Mouse (Mus musculus): Measurements from ENCODE around the gene Fshr.
"Not testable (repeated sequence)": the region's sequence is repeated elsewhere in the genome, so short reads cannot be mapped to it uniquely, and the experiment has no call there.

Fshr gene

DNA sequence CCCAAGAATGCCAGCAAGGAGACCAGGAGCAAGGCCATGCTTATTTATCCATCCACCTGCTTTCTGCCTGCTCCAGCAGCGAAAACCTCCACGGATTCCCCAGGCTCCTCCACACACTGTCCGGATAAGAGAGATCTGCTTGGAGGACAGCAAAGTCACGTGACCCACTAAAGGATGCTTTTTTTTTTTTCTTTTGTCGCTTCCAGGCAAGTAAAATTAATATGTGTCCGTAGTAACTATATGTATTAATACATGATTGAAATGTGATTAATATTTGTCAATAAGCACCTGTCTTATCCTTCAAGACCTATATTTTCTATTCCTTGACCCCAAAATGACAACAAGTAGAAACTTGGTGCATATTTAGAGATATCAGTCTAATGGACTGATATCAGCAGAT lies at the start of gene Fshr:
Fshr (minus strand) TSS at position 101 of the 400 bp plus-strand sequence.
- no peak for DNase-seq

DNA sequence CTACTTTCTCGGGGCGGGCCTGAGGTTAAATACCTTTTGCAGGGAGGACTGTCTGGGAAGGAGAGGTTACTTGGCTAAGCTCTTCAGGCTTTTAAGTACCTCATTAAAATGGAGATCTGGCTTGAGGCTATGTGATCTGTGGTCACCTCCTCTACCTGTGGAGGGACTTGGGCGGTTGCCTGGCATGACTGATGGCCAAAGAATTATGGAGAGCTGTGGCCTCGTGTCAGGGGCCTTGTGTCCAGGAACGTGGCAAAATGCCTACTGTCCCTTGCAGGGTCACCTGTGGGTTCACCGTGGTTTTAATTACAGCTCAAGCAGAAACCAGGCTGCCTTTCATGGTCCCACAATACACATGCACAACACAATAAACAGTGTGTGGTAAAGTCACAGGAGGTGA lies 1.7 kb upstream of the Fshr start:
- no peak for DNase-seq

DNA sequence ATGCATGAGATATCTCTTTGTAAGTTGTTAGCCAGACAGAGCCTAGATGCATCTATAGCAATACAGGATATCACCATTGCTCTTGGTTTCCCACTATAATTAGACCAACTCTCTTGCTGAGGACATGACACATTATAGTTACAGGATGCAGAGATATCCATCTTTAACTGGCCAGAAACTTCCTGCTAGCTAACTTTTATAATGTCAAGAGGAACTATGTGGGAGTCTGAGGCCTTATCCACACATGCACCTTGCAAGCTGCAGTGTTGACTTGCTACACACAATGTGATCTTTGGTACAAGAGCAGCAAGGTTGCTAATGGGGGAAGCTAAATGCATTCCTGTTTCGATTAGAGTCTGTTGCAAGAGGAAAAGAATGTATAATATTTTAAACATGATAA lies 26.9 kb downstream of the Fshr start:
- no peak for DNase-seq

DNA sequence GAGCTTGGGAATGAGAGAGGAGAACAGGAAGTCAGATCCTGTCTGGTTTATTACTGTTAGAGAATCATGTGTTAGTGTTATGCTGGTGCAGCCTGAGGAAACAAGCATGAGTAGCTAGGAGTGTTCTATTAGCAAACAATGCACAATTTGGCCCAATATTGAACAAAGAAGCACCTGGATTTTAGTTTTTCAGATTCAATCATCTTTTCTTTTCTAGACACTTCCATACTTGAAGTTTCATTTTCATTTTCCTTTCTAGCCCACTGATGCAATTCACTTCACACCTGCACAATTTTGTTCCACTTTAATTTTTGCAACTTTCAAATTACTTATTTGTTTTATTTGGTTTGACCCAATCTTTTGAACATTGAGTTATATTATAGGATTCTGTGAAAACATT lies 35.7 kb downstream of the Fshr start:
- no peak for DNase-seq

DNA sequence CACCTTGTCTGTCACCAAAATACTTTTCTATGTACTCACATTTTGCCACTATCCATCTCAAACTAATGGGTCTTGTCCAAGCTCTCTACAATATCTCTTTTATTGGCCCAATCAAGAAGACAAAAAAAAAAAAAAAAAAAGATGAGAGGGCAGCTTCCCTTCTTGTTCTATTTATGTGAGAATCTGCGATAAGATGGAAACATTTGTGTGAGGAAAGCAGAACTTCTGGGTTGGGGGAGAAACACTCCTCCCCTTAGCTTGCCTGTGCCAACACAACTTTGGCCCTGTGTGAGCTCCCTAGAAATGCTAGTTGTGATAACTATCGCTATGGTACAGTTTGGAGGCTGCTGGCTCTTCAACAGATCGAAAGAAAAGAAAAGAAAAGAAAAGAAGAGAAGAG lies 38.0 kb downstream of the Fshr start:
- DNase-seq, result no peak

DNA sequence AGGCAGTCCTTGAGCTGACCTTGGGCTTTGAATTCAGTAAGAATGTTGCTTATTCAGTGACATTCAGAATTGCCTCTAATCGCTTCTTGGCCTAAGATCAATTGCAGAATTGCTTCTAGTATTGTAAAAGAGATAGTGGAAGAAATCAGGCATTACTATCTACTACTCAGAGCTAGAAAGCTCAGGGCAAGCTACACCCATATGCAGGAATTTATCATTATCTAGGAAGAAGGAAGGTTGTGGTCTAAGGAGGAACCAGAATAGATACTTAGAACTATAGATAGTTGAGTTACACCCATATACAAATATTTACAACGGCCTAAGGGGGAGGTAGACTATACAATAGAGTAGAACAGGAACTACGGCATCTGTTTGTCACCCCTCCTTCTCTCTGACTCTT lies 41.1 kb downstream of the Fshr start:
- DNase-seq, result not testable (repeated sequence)

DNA sequence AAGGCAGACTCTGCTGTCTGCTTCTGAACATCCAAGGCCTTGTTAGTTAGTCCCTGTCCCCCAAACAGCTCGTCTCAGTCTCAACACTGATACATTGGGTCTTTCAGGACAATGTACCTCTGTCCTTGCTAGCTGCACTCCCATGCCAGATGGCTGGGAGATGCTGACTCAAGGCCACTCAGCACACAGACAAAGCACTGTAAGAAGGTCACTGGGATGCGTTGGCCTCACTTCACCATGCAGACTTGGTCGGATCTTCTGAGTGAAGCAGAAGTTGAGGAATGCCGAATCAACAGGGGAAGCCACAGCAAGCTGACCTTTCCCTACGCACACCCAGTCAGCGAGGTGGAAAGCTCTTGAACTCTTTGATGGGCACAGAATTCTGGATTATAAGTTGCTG lies 55.7 kb downstream of the Fshr start:
- DNase-seq, result no peak

DNA sequence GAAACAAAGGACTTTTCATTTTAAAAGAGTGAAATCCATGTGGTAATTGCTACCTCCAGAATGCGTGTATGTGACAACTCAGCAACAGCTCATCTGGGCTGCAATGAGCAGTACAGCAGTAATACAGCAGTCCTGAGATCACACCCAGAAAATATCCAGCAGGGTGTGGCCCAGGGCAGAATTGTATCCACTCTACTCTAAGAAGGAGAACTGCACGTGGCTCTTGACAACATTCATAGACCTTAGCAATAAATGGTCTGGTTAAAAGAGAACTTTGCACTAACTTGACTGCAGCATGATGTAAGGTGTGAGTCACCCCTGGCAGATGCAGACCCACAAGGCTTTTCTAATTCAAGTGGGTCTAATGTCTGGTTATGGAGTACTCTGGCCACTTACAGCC lies 80.5 kb downstream of the Fshr start:
- no peak for DNase-seq

DNA sequence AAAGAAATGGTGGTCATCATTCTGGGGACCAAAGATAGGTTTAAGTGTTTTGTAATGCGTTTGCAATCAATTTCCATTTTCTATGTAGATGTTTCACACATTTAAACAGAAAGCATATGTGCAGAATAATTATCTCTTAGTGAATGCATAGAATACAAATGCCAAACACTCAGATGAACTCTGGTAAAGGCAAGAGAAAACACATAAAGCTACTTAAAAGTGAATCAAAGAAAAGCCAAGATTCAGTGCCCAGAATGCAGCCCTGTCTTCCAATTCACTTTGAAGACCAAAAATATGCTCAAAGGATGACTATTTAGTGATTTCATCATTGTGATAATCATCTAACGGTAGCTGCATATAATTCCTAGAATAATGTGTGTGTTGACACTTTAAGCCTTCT lies 81.2 kb downstream of the Fshr start:
- DNase-seq, result no peak

DNA sequence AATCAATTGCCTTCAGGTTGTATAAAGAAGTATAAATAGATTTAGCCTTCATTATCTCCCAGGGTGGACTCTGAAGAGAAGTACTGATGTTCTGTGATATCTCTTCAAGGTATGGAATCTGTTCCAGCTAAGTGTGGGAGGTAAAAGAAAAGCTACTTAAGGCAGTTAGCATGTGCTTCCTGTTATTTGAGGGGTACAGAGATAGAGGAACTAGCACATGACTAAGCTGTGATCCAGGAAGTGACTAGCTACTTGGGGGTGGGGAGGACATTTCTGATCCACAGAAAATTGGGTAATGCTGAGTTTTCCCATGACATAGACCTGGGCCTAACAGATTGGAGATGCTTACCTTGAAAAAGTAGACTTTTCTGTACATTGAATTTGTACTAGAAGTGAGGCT lies 86.5 kb downstream of the Fshr start:
- DNase-seq, result no peak

DNA sequence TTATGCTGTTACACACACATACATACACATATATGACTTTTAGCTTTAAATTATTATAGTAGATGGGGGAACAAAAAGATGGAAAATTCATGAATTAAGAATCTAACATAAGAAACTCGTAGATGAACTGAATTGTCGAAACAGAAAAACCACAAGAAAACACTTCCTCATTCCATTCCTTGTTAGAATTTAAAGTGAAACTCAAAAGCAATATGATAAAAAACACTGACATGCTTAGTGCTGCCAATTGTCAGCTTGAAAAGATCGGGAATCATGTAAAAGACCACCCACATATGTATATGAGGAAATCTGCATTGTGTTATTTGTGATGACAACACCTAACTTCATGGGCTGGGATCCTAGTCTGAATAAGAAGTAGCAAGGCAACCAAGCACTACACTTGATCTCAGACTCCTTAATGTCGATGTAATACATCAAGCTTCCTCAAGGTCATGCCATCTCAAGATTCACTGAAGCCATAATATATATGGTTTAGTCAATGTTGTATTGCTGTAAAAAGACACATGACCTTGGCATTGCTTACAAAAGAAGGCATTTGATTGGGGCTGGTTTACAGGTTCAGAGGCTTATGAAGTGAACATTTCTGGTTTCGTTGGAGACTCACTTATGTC lies 99.6 kb downstream of the Fshr start:
- DNase-seq, result no peak

DNA sequence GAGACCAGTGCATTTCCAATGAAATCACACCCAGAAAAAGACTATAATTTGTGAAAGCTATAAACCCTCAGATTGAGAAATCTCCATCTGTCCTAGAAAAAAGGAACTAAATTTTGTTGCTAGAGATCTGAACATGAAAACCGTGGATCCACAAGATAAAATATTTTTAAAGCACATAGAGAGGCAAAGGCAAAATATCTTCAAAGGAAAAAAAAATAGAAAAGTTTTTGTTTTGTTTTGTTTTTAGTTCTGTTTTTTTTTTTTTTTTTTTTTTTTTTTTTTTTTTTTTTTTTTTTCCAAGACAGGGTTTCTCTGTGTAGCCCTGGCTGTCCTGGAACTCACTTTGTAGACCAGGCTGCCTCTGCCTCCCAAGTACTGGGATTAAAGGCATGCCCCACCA lies 100.7 kb downstream of the Fshr start:
- DNase-seq, result not testable (repeated sequence)

DNA sequence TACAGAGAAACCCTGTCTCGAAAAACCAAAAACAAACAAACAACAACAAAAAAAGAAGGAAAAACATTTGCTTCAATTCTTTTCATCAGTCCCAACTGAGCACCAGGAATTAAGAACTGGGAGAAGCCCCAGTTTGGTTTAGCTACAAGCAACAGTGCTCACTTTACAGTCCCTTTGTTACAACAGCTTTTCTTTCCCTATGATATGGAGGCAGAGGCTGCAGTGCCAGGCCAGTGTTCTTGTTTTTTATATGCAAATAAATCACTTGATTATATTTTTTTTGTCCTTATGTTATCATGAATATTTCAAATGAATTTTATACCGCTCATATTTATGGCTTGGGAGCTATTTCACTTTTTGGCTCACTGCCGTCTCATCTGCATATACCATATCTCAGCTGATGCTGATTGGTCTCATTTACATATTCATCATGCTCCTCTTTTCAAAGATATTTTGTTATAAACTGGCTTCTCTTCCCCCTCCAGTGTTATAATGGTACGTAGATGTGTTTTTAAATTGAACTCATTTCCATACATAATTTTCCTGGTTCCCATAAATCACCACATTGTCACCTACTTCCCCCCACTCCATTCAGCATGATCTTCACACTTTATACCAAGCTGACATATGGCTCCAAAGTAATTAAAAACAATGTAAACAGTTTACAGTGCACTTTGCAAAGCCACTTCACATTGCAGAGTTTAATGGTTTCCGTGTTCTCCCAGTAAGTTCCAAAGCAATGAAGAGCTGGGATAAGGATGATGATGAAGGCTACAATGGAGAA lies 110.6 kb downstream of the Fshr start:
- no peak for DNase-seq

DNA sequence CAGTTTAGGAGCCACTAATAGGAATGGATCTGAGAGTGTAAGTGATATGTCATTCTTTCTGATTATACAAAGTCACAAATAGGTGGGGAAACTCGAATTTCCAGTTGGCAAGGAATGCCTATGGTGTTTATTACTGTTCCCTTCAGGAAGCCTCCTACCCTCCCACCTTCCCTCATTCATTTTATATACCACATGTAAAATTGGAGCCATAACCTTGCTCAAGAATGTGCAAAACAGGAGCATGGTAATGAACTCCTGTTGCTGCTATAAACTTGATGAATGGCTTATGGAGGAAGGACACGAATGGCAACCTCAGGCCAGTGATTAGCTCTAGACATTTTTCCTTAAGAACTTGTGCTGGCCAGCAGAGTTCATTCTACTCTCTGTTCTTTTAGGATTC lies 117.6 kb downstream of the Fshr start:
- no peak for DNase-seq

DNA sequence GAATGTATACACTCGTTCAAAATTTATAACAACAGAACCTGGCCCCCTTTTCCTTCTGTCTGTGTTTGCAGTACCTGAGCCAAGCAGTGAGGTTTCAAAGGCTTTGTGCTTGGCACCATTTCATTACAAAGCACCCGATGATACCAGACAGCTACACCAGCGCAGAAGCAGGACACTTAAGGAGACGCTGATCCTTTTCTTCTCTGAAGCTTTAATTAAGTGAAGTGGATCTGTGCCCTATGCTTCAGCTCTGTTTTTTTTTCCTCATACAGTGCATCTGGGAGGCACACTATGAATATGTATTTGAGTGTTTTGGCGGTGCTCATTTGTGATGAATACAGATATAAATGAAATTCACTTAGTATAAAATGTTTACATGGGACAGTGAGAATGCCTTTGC lies 120.8 kb downstream of the Fshr start:
- no peak for DNase-seq

DNA sequence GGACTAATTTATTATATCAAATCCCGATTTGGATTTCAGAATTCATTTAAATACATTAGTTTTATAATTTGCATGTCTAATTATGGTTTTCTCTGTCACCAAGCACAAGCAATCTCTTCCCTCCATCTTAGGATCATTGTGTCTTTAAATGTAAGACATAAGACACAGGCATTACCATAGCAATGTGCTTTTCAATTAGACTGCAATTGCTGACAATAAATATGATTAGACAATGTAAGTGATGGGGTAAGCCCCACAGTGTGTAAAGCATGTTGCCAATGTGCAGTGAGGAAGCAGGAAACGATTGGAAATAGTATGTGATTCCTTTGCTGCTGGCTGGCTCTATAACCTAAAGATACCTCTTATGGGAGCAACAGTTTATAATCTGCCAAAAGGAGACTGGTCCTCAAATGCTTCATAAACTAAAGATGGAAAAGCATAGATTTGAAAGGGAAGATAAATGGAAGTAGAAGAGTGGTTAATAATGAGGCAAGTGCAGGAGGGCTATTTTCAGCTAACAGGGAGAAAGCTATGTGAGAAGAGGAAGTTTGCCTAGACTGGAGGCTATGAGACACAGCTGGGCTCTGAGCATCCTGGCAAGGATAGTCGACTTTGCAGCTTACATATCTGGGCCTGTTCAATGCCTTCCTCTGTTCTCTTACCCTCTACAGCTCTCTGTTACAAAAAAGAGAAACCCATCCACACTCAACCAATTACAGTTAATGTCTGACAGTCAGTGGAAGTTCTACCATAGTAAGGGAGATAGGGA lies 136.0 kb downstream of the Fshr start:
- DNase-seq, result no peak

DNA sequence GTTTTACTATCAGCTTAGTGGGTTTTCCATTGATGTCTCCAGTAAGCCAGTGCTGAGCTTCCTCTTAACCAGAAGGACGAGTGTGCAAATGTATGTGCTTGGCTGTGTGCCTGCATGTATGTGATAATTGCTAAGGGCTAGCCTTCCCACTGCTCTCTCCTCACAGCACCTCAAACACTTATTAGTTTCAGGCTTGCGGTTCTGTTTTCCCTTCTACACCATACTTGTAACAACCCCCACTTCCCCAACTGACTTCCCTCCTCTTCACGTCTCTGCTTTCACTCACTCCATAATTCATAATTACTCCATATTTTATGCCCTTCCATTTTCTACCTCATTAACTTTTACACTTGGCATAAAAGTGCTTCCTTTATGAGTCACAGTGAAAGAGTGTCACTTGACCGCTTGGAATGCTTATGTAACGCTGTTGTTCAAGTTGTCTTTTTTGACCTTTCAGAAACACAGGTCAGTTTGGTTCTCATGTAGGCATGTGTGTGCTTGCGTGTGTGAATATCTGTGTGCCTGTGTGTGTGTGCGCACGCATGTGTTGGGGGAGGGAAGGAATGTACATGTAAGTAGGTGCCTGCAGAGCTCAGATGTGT lies 138.0 kb downstream of the Fshr start:
- DNase-seq, result no peak

DNA sequence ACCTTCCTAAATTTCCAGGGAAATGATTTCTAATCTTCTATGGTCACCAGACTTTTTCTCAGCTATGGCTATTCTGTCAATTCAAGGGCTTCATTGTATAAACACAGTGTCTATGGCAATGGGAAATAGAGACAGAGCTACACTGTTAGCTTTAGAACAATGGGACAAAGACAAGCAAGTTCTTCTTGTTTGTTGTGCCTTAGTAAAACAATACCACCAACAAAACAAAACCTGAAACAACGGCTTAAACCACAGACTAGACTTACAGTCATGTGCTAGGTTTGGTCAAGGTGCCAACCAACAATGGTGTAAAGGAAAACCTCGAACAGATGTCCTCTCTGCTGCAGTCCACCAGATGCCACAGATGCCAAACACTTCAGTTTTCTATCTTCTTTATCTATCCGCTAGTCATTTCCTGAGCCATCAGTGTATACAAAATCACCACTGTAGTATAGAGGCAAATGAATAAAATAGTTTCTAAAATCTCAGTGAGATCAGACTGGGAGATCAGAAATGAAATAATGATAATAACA lies 149.4 kb downstream of the Fshr start:
- no peak for DNase-seq

DNA sequence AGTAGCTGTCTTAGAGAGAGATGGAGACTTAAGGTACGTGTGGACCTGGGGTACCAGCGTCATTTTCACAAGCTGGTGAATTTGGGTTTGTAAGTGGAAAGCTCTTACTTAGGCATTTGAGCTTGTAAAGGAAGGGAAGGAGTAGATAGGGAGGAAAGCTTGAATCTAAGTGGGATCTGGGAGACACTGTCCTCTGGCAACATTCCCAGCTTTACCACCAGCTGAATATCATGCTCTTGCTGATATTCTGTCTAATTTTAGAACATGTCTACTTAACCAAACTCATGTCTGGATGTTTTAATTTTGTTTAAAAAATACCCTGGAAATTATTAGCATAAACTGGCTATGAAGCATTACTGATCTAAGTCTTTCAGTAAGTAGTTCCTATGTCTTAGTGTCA lies 151.4 kb downstream of the Fshr start:
- DNase-seq, result no peak

DNA sequence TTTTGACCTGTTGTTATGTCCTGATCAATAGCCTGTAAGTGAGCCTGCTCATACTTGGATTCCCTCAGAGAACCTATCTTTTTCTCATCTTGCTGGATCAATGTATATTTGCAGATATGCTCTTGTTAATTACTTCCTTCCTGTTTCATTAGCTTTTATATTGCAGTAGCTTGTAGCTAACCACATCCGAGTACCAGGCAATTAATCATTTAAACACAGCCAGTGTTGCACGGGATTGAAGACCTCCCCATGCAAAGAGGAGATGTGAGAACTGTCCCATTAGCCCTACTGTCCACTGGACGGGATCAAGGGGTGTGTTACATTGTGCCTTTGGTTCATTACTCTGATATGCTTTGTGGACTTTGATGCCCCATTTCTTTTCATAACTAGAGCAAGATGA lies 154.5 kb downstream of the Fshr start:
- DNase-seq, result no peak

DNA sequence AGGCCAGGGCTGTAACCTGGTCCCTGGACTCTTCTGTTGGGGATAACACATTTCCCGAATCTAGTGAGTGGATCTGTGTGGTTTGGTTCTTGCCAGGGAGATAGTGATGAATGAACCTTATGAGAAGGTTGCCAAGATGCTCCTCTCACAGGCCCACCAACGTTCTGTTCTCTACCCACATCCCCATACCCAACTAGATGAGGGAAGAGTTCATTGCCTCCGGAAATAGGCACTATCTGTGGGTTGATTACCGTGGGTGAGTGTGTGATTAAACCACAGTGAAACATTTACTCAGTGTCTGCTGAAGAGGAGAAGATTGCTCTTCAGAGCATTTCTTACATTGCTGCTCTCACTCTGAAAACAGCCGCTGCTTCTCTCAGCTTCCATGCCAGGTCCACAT lies 163.8 kb downstream of the Fshr start:
- no peak for DNase-seq

DNA sequence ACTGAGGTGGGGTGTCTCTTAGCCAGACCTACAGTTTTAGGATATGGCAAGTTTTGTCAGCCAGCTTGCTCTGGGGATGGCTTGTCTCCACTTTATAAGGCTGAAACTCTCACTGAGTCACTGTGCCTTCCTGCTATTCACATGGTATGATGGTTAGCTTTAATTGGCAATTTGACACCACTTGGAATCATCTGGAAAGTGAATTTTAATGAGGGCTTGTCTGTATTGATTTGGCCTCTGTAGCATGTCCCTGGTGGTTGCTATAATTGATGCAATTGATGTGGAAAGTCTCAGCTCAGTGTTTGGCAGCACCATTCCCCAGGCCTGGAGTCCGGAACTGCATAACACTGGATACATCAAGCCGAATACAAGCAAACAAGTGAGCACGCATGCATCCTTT lies 164.4 kb downstream of the Fshr start:
- no peak for DNase-seq

DNA sequence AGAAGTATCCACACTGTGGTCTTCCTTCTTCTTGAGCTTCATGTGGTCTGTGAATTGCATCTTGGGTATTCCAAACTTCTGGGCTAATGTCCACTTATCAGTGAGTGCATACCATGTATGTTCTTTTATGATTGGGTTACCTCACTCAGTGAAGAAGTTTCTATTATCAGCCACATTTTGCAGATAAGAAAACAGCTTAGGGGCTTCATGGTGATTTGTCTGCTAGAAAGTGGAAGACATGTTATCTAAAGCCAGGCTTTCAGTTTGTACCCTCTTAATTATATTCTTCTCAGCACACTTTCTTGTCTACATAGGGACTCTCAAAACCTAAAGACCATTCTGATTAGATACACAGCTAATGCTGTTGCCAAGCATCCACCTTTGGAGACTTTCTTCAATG lies 165.8 kb downstream of the Fshr start:
- no peak for DNase-seq
